Mouse (Mus musculus) heart, embryonic 11.5 days (tissue): Measurements from ENCODE around the gene Gnb3. TPM values are rescaled to one million over a fixed set of nuclear protein-coding genes. Genes with fewer than 3 reads are reported as not detected.
"Not testable (repeated sequence)": the region's sequence is repeated elsewhere in the genome, so short reads cannot be mapped to it uniquely, and the experiment has no call there.

Source experiments
- ATAC-seq: fragments of 200-750 bp; cut with Nextera tagmentation; replicated peaks from 2 replicates; pipeline ENCODE4 v1.8.0; 2017; ENCODE audit warnings: moderate library complexity; ENCODE audit not compliant: insufficient number of reproducible peaks, low FRiP score, low TSS enrichment
- H3K27ac ChIP-seq: fragments of 300-500 bp; sonication (generic); 2 replicates; pipeline ENCODE4 v1.5.1; 2014; ENCODE audit warnings: mild to moderate bottlenecking, low read depth, low read length
- H3K27me3 ChIP-seq: fragments of 300-500 bp; sonication (generic); 2 replicates; pipeline ENCODE4 v1.6.1; 2014; ENCODE audit warnings: mild to moderate bottlenecking, low read length, mixed read lengths; ENCODE audit not compliant: control insufficient read depth, insufficient read depth
- H3K36me3 ChIP-seq: fragments of 300-500 bp; sonication (generic); 2 replicates; pipeline ENCODE4 v1.6.1; 2014; ENCODE audit warnings: mild to moderate bottlenecking, low read length, moderate library complexity, mixed read lengths; ENCODE audit not compliant: control insufficient read depth, insufficient read depth
- H3K4me1 ChIP-seq: fragments of 300-500 bp; sonication (generic); 2 replicates; pipeline ENCODE4 v1.6.1; 2014; ENCODE audit warnings: low read length; ENCODE audit not compliant: control insufficient read depth, insufficient read depth
- H3K4me2 ChIP-seq: fragments of 300-500 bp; sonication (generic); 2 replicates; pipeline ENCODE4 v1.6.1; 2014; ENCODE audit warnings: mild to moderate bottlenecking, moderate library complexity
- H3K4me3 ChIP-seq: fragments of 300-500 bp; sonication (generic); 2 replicates; pipeline ENCODE4 v1.5.1; 2014; ENCODE audit warnings: low read depth, low read length
- H3K9ac ChIP-seq: fragments of 300-500 bp; sonication (generic); 2 replicates; pipeline ENCODE4 v1.6.1; 2014; ENCODE audit warnings: mild to moderate bottlenecking, low read depth, low read length, moderate library complexity
- H3K9me3 ChIP-seq: fragments of 300-500 bp; sonication (generic); replicated peaks from 2 replicates; pipeline ENCODE4 v1.6.1; 2016; ENCODE audit warnings: low read length; ENCODE audit not compliant: control insufficient read depth
- WGBS: fragments of 180-500 bp; shearing (Covaris S2); extraction: QIAGEN DNeasy Blood & Tissue Kit; methylation state at CpG from one replicate; pipeline ENCODE4 v1.1.7; 2014; ENCODE audit not compliant: insufficient replicate concordance; 5-methylcytosine and 5-hydroxymethylcytosine counted together
- polyA plus RNA-seq: library from polyadenylated mRNA; unstranded; fragments of >200 nt; fragmentation: Nextera tagmentation; extraction: Ambion mirVana; gene quantifications from 2 replicates; pipeline ENCODE4 v1.2.1, GENCODE M21; 2014

The Gnb3 gene
- polyA plus RNA-seq, 1 experiment from 2014 or later: 6.6 TPM

GRCm38 (mm10) chr6:124847305-124847704 lies 7.2 kb upstream of the Gnb3 start:
- ATAC-seq: 0 out of 2 replicates have a peak, but pooled peaks have one; percentile 43
- no peaks in the 10 kb centered on the region for H3K4me1 ChIP-seq
- H3K36me3 ChIP-seq: no peaks in the 10 kb centered on the region
- no peak overlapping the region for H3K9ac ChIP-seq
- H3K9me3 ChIP-seq: no peaks in the 10 kb centered on the region
- no peak overlapping the region for H3K4me3 ChIP-seq
- no peak overlapping the region for H3K4me2 ChIP-seq
- H3K27me3 ChIP-seq: no peaks in the 10 kb centered on the region
- WGBS: 13% methylated on average over 9 of the region's 9 CpGs
- H3K27ac ChIP-seq: no peak overlapping the region

GRCm38 (mm10) chr6:124839805-124840204 lies 270 bp downstream of the Gnb3 start:
- Histone ChIP-seq H3K27me3 (no peaks in the 10 kb centered on the region), H3K9me3 (no peaks in the 10 kb centered on the region), H3K4me1 (peaks cover 21% of the 10 kb centered on the region), H3K27ac (peak overlapping the region; percentile 54; the same call in 1 of the 2 replicates), H3K36me3 (no peaks in the 10 kb centered on the region), H3K9ac (peak overlapping the region; percentile 52; the same call in 1 of the 2 replicates), H3K4me3 (no peak overlapping the region; the same call in 1 of the 2 replicates), H3K4me2 (peak overlapping the region; percentile 54)
- ATAC-seq: no peak
- WGBS: 8% methylated on average over 8 of the region's 8 CpGs

GRCm38 (mm10) chr6:124836411-124836810 lies 3.7 kb downstream of the Gnb3 start:
- H3K4me1 ChIP-seq: peaks cover 26% of the 10 kb centered on the region
- no peak for ATAC-seq
- H3K9me3 ChIP-seq: no peaks in the 10 kb centered on the region
- WGBS: 75% methylated on average over 7 of the region's 7 CpGs
- H3K36me3 ChIP-seq: peaks cover 6% of the 10 kb centered on the region; the same call in 1 of the 2 replicates
- no peak overlapping the region for H3K4me2 ChIP-seq
- H3K27me3 ChIP-seq: no peaks in the 10 kb centered on the region
- H3K9ac ChIP-seq: no peak overlapping the region
- no peak overlapping the region for H3K4me3 ChIP-seq
- no peak overlapping the region for H3K27ac ChIP-seq

- Histone ChIP-seq H3K9me3 (no peaks in the 10 kb centered on the region), H3K4me3 (no peak overlapping the region), H3K9ac (no peak overlapping the region), H3K27me3 (no peaks in the 10 kb centered on the region), H3K4me1 (peaks cover 24% of the 10 kb centered on the region), H3K36me3 (peaks cover 6% of the 10 kb centered on the region; the same call in 1 of the 2 replicates), H3K4me2 (no peak overlapping the region), H3K27ac (no peak overlapping the region)
- 44% methylated on average over 10 of the region's 10 CpGs for WGBS
- ATAC-seq: no peak
These were observed 4.5 kb downstream of the Gnb3 start for GRCm38 (mm10) chr6:124835531-124835930.

GRCm38 (mm10) chr6:124834512-124835081 lies 5.5 kb downstream of the Gnb3 start:
- Histone ChIP-seq H3K9ac (no peak overlapping the region), H3K36me3 (peaks cover 6% of the 10 kb centered on the region; the same call in 1 of the 2 replicates), H3K4me1 (peaks cover 15% of the 10 kb centered on the region), H3K4me3 (no peak overlapping the region), H3K4me2 (no peak overlapping the region), H3K9me3 (no peaks in the 10 kb centered on the region), H3K27me3 (no peaks in the 10 kb centered on the region), H3K27ac (no peak overlapping the region)
- WGBS: 78% methylated on average over 6 of the region's 6 CpGs
- ATAC-seq: no peak

GRCm38 (mm10) chr6:124831649-124832048 lies 8.4 kb downstream of the Gnb3 start:
- Histone ChIP-seq H3K4me3 (no peak overlapping the region), H3K27me3 (no peaks in the 10 kb centered on the region), H3K4me2 (no peak overlapping the region), H3K9me3 (no peaks in the 10 kb centered on the region), H3K4me1 (peaks cover 19% of the 10 kb centered on the region), H3K9ac (no peak overlapping the region), H3K36me3 (peaks cover 6% of the 10 kb centered on the region; the same call in 1 of the 2 replicates), H3K27ac (no peak overlapping the region)
- no peak for ATAC-seq
- WGBS: 93% methylated on average over 8 of the region's 8 CpGs

GRCm38 (mm10) chr6:124831199-124831598 lies 8.9 kb downstream of the Gnb3 start:
- H3K27ac ChIP-seq, ATAC-seq, H3K27me3 ChIP-seq, H3K9me3 ChIP-seq, H3K36me3 ChIP-seq: not testable (repeated sequence)
- peaks cover 17% of the 10 kb centered on the region for H3K4me1 ChIP-seq
- peak overlapping the region; percentile 39; the same call in 1 of the 2 replicates for H3K9ac ChIP-seq
- H3K4me2 ChIP-seq: peak overlapping the region; percentile 68
- WGBS: 93% methylated on average over 4 of the region's 4 CpGs
- H3K4me3 ChIP-seq: peak overlapping the region; percentile 60

GRCm38 (mm10) chr6:124829799-124830700 lies 10.0 kb downstream of the Gnb3 start:
- peak; percentile 87 for ATAC-seq
- Histone ChIP-seq H3K9ac (peak overlapping the region; percentile 78), H3K27ac (peak overlapping the region; percentile 92), H3K9me3 (no peaks in the 10 kb centered on the region), H3K4me3 (peak overlapping the region; percentile 60), H3K27me3 (no peaks in the 10 kb centered on the region), H3K36me3 (peaks cover 12% of the 10 kb centered on the region; the same call in 1 of the 2 replicates), H3K4me1 (peaks cover 12% of the 10 kb centered on the region), H3K4me2 (peak overlapping the region; percentile 68)
- WGBS: under 1% methylated on average over 38 of the region's 38 CpGs
